Mouse (Mus musculus): ENCODE results near the gene Mcoln2.

Gene Mcoln2

DNA sequence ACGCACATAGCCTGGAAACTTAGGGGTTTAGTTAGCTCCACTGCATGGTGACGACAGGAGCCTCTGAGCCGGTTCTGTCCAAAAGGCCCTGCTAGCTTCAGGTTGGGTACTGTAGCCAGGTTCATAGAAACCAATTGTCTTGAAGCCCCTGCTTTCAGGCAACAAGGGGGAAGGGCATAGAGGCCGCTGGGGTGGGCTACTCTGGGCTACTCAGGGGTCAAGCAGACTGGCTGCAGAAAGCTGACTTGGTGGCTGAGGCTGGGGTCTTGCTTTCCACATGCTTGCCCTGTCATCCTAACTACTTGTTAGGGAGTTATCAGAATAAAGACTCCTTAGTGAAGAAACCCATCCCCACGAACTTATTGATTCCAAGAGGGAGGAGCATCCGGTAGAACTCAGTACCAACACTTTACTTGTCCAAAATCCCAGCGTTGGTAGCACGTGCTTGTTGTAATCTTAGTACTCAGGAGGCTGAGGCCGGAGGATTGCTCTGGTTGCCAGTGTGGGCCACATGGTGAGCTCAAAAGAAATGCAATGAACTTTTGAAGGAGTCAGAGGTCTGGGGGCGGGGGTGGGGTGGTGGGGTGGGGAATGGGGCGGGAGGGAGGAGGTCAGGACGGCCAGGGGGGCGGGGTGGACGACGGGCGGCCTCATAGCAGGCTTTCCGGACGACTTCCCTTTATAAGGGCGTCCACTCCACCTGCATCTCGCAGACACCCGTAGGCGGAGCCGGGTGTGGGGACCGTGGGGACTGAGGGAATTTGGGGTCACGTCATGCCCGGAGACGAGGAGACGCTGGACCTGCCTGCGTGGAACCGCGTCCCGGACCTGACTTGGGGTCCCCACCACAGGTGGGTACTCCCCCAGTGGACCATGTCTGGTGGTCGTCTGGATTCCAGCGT lies at the start of gene Mcoln2:
TSS of gene Mcoln2 (plus strand) at position 678 of the 902 bp plus-strand sequence.
- in situ Hi-C loops (cut with MboI, MseI), result no loop called here

DNA sequence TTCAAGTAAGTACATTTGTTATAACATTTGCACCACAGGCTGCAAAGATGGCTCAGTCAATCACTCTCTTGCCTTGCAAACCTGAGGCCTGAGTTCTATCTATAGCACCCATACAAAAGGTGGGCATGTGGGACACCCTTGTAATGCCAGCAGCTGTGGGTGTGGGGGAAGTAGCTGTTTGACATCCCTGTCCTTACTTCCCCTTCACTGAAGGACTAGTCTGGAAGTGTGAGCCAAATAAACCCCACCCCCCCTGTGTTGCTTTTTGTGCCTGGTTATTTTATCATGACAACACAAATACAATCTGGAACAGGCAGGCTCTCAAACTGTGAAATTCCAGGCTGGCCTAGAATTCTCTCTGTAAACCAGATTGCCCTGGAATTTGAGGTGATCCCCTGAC lies 49.7 kb upstream of the Mcoln2 start:
- in situ Hi-C loops (cut with MboI, MseI), result loop anchor here (5.0 to 10.0 kb wide), 2 partner anchors 67 to 695 kb away; no protein-coding TSS in a partner anchor

DNA sequence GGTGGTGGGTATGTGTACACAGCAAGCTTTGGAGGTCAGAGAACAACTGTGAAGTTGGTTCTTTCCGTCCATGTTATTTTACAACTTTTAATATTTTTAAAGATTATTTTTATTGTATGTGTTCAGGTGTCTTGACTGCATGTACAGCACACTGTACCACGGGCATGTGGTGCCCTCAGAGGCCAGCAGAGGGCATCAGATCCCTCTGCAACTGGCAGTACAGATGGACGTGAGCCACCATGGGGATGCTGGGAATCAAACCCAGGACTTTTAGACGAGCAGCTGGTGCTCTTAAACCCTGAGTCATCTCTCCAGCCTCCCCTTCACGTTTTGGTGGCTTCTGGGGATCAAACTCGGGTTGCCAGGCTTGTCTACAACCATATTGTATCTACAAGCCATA lies 47.6 kb upstream of the Mcoln2 start:
- in situ Hi-C loops (cut with MboI, MseI), result loop anchor here (5.0 kb wide), 1 partner anchor 65 kb away; no protein-coding TSS in a partner anchor

DNA sequence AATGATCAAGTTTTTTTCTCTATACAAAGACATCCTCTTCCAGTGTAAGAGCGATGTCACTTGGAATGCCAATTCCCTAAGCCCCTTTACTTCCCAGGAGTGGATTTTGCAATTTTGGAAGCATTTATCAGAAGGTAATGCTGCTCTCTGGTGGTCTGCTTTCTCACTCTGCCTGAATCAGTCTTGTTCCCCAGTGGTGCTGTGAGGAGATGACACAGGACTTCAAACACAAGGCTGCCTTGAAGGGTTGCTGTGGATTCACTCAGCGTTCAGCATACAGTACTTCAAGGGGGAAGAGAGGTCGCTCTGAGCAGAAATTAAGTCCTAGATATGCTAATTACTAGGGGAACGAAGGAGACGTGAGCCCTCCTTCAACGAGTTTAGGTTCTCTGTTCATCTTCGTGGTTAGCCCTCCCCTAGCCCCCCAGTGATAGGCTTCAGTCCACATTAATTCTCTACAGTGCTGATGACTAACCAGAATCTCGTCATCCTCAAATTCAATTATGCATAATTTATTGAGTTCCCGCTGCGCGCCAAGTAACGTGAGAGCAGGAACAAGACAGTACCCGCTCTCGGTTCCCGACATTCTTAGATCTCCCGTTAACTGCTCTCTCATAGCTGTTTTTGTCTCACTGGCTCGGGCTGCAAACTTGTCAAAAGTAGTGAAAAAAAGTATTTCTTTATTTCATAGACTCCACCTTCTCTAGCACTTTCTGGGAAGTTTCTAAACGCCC lies 42.4 kb upstream of the Mcoln2 start:
- in situ Hi-C loops (cut with MboI, MseI), result no loop called here

DNA sequence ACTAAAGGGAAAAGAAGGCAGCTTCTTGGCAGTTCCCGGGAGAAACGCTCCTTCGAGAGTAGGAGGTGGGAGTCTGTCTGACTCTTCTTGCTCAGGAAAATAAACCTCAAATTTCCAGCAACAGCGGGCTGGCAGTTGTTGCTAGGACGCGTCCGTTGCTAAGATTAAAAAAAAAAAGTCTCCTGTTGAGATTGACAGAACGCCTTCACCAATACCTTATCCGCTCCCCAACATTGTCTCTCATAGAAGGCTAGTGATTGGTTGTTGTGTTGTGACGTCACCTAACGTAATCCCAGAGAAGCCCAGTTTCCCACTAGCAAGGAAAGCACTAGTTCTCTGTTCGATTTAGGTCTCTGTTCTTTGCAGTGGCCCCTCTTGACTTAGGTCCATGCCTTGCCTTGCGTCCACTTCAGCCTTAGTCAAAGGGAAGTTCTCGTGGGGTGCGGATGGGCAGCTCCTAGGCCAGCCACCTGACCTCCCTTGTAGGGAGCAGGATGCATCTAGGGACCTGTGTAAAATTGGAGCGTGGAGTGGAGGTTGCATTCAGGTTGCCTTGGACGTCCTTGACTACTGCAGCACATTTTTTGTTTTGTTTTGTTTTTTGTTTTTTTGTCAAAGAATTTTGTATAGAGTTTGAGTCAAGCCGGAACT lies 41.6 kb upstream of the Mcoln2 start, which contains the start of gene Wdr63:
TSS of gene Wdr63 (minus strand) at position 210 of the 651 bp plus-strand sequence.
- in situ Hi-C loops (cut with MboI, MseI), result no loop called here

DNA sequence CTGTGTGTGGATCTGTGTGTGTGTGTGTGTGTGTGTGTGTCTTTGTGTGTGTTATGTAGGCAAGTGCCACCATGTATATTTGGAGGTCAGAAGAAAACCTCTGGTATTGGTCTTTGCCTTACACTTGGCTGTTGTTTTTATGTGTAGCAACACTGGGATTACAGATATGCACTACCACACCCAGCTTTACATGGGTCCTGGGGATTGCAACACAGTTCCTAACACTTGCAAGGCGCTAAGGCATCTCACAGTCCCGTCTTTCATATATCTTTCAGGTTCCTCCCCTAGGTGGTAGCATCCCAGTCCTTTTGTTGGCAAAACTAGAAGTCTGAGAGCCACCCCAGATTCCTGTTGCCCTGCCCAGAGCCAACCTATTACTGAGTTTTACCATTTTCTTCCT lies 40.7 kb upstream of the Mcoln2 start:
- in situ Hi-C loops (cut with MboI, MseI), result no loop called here

DNA sequence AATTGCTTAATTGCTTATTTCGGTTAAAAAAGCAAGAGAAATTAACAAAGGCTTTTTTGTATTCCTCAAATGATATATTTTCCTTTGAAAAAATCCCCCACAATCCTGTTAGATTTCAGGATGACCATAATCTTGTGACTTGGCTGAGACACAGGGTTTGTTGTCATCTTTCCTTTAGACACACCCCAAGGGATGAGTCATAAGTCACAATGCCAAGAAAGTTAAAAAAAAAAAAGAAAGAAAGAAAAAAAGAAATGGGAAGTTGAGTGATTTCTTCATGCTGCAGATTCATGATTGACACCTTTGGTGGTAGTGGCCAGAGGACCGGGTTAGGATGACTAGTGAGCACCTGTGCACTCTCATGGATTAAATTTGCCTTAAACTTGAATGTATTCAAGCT lies 39.3 kb upstream of the Mcoln2 start:
- in situ Hi-C loops (cut with MboI, MseI), result loop anchor here (10.0 kb wide), 1 partner anchor 1896 kb away; no protein-coding TSS in a partner anchor

DNA sequence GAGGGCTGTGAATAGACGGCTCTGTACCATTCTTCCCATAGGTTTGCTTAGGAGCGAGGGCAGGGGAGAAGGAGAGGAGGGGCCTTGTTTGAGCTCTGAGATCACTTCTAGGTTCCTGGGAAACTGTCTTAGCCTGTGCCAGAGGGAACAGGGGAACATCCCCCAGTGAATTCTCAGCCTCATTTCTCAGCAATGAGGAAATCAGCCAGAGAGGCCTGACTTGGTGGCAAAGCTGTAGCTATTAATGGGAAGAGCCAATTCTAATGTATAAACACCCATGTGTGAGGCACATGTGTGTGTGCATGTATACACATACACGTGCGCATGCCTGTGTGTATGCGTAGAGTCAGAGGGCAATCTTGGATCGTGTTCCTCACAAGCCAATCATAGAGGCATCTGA lies 38.7 kb upstream of the Mcoln2 start:
- in situ Hi-C loops (cut with MboI, MseI), result loop anchor here (10.0 kb wide), 1 partner anchor 1896 kb away; no protein-coding TSS in a partner anchor

DNA sequence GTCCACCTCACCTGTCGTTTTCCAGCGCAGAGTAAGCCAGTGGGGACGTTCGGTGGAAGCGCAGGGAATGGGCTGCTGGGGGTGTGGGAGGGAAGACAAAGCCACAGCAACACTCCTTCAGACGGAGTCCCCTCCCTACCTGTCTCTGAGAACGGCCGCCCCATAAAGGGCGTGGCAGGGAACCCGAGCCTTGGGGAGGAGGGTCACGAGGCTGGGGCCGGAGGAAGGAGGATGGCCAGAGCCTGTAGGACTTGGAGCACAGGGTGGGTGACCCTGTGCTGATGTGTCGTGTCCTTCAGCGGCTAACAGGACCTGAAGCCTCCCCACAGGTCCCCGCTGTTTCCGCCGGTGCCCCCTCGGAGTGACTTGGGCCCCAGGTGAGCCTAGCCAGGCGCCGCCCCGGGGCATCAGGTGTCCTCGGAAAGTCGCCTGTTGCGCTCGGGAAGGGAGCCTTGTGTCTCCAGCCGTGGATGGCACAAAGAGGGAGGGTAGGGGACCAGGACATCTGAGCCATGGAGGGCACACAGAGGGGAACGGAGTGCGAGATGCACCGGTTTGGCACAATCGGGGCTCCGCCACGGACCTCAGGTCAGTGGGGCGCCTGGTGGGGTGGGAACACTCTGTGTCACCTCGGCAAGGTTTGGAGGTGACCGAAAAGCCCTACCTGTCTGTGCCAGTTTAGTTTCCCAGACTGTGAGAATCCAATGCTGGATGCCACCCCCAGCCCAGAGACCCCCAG lies 32.2 kb upstream of the Mcoln2 start, which contains the start of gene Mcoln3:
TSS of gene Mcoln3 (plus strand) at position 193 of the 739 bp plus-strand sequence.
- in situ Hi-C loops (cut with MboI, MseI), result loop anchor here (10.0 kb wide), 1 partner anchor 1903 kb away; no protein-coding TSS in a partner anchor

DNA sequence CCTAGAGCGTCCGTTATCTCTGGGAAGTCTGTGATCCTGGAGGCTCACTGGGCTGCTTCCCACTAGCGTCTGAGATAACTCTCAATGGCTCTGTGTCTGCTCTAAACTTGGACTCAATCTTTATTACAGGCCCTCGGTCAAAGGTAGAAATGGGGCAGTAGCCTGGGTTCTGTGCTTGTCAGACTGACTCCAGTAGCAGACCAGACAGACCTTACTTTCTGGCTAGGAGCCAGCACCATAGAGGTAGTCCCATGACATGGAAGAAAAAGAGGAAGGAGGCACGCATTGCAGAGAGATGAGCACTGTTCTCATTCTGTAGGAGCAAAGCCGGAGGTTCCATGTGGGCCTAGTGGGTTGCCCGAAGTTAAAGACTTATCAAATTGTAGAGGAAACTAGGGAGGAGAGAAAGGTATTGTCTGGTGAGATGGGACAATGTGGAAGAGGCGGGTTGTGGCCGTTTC lies 31.6 kb upstream of the Mcoln2 start:
- in situ Hi-C loops (cut with MboI, MseI), result loop anchor here (10.0 kb wide), 1 partner anchor 1903 kb away; no protein-coding TSS in a partner anchor

DNA sequence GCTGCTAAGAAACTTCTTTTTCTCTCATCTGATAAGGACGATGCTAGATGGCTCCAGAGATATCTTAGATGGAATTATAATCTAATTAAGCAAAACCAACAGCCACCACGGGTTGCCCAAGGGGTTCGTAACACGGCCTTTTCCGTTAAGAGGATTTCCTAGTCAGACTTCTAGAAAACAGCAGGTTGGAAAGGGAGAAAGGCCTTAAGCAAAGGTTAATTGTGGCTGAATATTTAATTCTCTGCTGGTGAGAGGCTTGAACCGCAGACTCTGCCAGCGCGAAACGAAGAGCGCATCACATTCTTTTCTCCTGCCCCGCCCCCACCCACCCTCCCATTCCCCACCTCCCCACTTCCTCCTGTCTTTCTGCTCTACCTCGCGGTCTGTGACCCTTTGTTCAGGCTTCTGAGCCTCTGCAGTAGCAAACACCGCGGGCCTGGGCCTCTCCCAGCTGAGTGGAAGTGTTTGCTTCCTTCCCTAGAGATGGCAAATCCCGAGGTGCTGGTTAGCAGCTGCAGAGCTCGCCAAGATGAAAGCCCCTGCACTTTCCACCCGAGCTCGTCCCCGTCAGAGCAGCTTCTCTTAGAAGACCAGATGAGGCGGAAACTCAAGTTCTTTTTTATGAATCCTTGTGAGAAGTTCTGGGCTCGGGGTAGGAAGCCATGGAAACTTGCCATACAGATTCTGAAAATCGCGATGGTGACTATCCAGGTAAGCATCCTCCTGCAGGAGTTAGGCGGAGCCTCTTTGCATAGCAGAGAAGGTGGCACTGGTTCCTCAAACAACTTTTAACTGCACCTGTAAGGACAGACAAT lies 28.1 kb upstream of the Mcoln2 start:
- in situ Hi-C loops (cut with MboI, MseI), result no loop called here

DNA sequence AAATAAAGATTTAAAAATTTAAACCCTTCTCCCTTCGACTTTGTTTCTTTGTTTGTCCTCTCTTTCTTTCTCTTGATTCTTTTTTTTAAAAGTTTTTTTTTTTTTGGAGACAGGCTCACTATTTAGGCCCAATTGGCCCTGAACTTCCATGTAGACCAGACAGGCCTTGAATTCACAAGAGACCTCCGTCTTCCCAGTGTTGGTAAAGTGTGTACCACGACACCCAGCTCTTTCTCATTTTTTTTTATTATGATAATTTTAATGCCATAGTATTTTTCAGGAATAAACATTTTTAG lies 27.6 kb upstream of the Mcoln2 start:
- in situ Hi-C loops (cut with MboI, MseI), result no loop called here

DNA sequence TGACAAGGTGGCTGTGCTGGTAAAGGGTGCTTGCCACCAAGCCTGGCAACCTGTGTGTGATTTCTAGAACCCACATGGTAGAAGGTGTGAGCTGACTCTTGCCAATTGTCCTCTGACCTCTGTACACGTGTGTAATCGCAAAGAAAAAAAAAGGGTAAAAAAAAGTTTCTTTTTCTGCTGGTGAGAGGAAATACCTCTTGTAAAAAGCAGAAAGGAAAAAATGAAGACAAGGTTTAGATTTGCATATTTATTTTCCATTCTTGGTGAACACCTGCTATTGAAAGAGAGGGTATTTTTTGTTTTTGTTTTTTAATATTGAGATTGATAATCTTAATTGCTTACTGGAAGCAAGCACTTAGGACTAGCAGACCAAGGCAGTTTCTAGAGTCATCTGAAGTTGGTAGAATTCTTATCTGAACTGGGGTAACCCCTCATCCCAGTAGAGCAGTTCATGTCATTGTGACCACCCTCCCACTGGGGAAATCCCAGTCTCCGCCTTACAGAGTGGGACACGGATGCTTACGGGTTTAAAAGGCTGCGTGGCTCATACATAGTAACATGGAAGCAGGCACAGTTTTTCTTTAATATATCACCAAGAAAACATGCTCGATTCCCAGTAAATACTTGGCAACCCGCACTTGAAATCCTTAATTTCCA lies 26.7 kb upstream of the Mcoln2 start:
- in situ Hi-C loops (cut with MboI, MseI), result no loop called here

DNA sequence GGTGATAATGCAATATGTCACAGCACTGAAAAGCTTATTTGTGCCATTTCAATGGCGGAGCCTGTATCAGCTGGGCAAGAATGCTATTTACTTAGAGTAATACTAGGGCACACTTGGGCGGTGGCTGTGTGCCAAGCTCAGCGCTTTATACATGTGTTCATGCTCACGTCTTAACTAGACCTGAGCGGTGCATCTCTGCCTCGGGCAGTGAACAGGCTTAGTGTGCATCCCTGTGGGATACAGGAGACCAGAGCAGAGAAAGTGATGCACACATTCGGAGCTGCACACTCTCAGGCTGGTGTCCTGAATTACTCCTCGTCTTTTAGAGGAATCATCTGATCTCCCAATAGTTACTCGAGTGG lies 26.2 kb upstream of the Mcoln2 start:
- in situ Hi-C loops (cut with MboI, MseI), result no loop called here

DNA sequence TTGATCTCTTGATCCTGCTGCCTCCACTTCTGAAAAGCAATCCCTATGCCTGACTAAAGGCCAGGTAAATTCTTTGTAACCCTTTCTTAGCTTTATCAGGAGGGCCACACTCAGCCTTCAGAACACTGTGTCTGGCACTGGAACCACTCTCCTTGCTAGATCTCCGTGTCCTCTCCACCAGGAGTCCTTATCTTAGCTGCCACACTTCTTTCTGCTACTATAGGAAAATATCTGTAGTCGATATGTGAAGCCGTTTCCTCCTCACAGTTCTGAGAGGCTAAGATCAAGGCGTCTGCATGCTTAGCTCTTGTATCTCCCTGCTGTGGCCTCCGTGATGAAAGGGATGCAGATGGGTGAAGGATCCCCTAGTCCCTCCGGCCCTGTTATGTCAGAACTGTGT lies 22.4 kb upstream of the Mcoln2 start:
- in situ Hi-C loops (cut with MboI, MseI), result no loop called here

DNA sequence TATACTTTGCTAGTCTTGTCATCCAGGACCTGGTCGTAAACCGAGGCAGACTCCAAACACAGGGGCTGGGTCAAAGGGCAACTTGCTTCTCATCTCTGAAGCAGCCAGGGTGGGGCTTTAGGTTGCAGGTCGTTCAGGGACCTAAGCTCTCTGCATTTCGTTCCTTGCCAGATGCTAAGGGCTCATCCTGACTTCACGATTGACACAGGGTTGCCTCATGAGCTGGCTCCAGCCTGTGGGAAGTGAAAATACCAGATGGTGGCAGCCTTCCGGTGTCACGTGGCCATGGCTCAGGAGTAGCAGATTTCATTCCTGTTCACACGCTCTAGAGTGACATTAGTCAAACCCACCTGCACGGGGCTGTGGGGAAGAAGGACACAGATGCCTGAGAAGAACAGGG lies 14.8 kb upstream of the Mcoln2 start:
- in situ Hi-C loops (cut with MboI, MseI), result no loop called here

DNA sequence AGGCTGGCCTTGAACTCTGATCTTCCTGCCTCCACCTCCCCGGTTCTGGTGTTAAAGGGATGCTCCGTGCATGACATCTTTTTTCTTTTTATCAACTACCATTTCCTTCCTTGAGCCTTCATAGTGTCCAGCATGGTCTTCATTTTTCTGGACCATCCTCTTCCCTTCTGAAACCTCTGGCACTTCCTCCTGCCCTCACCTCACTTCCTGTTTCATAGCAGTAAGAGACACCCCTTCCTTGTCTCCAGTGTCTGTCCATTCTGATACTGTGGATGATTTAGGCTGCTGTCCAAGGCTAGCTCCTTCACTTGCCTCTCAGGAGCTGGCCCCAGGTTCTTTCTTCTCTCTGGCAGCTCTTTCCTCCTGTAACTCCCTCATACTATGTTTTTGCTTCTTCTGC lies 14.2 kb upstream of the Mcoln2 start:
- in situ Hi-C loops (cut with MboI, MseI), result no loop called here

DNA sequence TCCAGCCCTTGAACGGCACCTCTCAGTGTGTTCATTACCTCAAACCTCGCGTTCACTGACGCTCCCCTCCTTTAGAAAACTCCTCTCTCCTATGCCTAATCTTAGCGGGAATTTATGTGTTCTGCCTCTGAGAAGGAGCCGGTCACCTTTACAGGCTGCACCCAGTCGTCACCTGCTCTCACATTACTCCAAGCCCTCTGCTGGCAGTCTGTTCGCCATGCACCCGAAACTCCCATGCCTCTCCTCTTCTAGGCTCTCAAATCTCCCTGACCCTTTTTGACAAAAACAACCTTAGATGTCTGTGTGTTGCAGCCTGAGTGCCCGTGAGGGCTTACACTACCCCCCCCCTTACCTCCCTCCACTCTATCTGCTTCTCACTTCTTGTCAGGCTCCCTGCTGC lies 13.2 kb upstream of the Mcoln2 start:
- in situ Hi-C loops (cut with MboI, MseI), result no loop called here

DNA sequence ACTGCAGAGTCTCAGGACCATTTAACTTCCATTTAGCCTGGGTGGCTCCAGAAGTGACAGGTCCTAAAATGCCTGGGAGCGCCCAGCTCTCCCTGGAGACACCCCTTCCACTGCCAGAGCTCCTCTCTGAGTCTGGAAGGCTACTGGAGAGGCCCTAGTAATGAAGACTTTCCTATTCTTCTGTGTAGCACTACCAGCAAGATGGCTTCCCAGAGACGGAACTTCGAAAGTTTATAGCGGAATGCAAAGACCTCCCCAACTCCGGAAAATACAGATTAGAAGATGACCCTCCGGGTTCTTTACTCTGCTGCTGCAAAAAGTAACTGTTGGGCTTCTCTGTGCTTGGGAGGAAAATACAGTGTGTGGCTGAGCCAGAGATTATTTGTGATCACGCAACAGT lies 9.4 kb upstream of the Mcoln2 start:
- in situ Hi-C loops (cut with MboI, MseI), result no loop called here

DNA sequence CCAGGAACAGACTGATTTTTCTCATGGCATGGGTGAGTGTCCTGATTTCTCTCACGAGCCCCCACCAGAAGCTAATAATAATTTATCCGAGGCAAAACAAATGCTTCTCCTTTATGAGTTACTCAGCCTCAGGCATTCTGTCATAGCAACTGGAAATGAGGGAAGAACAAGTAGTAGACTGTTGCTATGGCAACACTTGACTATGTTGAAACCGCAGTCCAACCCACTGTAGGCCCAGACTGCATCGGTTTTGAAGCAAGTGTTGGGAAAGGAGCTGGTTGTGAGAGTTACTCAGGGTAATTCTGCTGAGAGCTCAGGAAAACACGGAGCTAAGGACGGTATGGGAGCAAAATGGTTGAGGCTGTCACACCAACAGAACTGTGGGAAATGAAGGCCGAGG lies 7.1 kb upstream of the Mcoln2 start:
- in situ Hi-C loops (cut with MboI, MseI), result no loop called here

All from T-helper 2 cell (primary cell).